Mouse (Mus musculus) liver, embryonic 12.5 days (tissue): ENCODE measurements around the gene Mst1r. TPM values are rescaled to one million over a fixed set of nuclear protein-coding genes. Genes with fewer than 3 reads are reported as not detected.

Experiments used
- ATAC-seq: fragments of 200-750 bp; cut with Nextera tagmentation; 2 replicates; pipeline ENCODE4 v1.8.0; 2017; ENCODE audit warnings: moderate number of reproducible peaks, mild to moderate bottlenecking, moderate library complexity
- H3K27ac ChIP-seq: fragments of 300-500 bp; sonication (generic); 2 replicates; pipeline ENCODE4 v1.5.1; 2016; ENCODE audit warnings: mild to moderate bottlenecking
- H3K27me3 ChIP-seq: fragments of 300-500 bp; sonication (generic); replicated peaks from 2 replicates; pipeline ENCODE4 v1.6.1; 2016; ENCODE audit warnings: mild to moderate bottlenecking, moderate library complexity
- H3K36me3 ChIP-seq: fragments of 300-500 bp; sonication (generic); 2 replicates; pipeline ENCODE4 v1.6.1; 2016; ENCODE audit warnings: mild to moderate bottlenecking, moderate library complexity
- H3K4me1 ChIP-seq: fragments of 300-500 bp; sonication (generic); 2 replicates; pipeline ENCODE4 v1.6.1; 2016
- H3K4me2 ChIP-seq: fragments of 300-500 bp; sonication (generic); 2 replicates; pipeline ENCODE4 v1.6.1; 2016; ENCODE audit warnings: mild to moderate bottlenecking, moderate library complexity
- H3K4me3 ChIP-seq: fragments of 300-500 bp; sonication (generic); 2 replicates; pipeline ENCODE4 v1.5.1; 2016; ENCODE audit warnings: mild to moderate bottlenecking, moderate library complexity
- H3K9ac ChIP-seq: fragments of 300-500 bp; sonication (generic); 2 replicates; pipeline ENCODE4 v1.6.1; 2016; ENCODE audit warnings: mild to moderate bottlenecking, moderate library complexity
- H3K9me3 ChIP-seq: fragments of 300-500 bp; sonication (generic); replicated peaks from 2 replicates; pipeline ENCODE4 v1.6.1; 2016; ENCODE audit warnings: mild to moderate bottlenecking, moderate library complexity
- WGBS: fragments of 180-500 bp; shearing (Covaris S2); methylation state at CpG from one replicate; pipeline ENCODE4 v1.1.7; 2016; ENCODE audit not compliant: insufficient replicate concordance; 5-methylcytosine and 5-hydroxymethylcytosine counted together
- polyA plus RNA-seq: library from polyadenylated mRNA; unstranded; fragments of >200 nt; fragmentation: Nextera tagmentation; extraction: Ambion mirVana; gene quantifications from 2 replicates; pipeline ENCODE4 v1.2.1, GENCODE M21; 2016

Gene Mst1r
- polyA plus RNA-seq, 1 experiment from 2014 or later = 0.92 TPM

- peak overlapping the region; percentile 40 for H3K4me3 ChIP-seq
- H3K9me3 ChIP-seq = no peaks in the 10 kb centered on the region
- WGBS = 2% methylated on average over 41 of the region's 41 CpGs
- peaks cover 96% of the 10 kb centered on the region for H3K27me3 ChIP-seq
- no peak for ATAC-seq
- H3K4me1 ChIP-seq = peaks cover 10% of the 10 kb centered on the region
- H3K36me3 ChIP-seq = no peaks in the 10 kb centered on the region
- H3K27ac ChIP-seq = no peak overlapping the region
- peak overlapping the region; percentile 48; the same call in 1 of the 2 replicates for H3K9ac ChIP-seq
- peak overlapping the region; percentile 68 for H3K4me2 ChIP-seq
Observed at GRCm38 (mm10) chr9:107935790-107936214, 29.1 kb downstream of the Mst1r start.

GRCm38 (mm10) chr9:107936215-107936822 lies 29.6 kb downstream of the Mst1r start:
- H3K27ac ChIP-seq = no peak overlapping the region
- peak overlapping the region; percentile 40 for H3K4me3 ChIP-seq
- H3K27me3 ChIP-seq = peaks cover 97% of the 10 kb centered on the region
- no peaks in the 10 kb centered on the region for H3K36me3 ChIP-seq
- H3K4me2 ChIP-seq = peak overlapping the region; percentile 68
- peak overlapping the region; percentile 48; the same call in 1 of the 2 replicates for H3K9ac ChIP-seq
- no peak for ATAC-seq
- H3K9me3 ChIP-seq = no peaks in the 10 kb centered on the region
- WGBS = 10% methylated on average over 29 of the region's 29 CpGs
- peaks cover 10% of the 10 kb centered on the region for H3K4me1 ChIP-seq

GRCm38 (mm10) chr9:107936831-107937230 lies 30.2 kb downstream of the Mst1r start:
- Histone ChIP-seq H3K4me1 (peaks cover 10% of the 10 kb centered on the region), H3K27me3 (peaks cover 93% of the 10 kb centered on the region), H3K4me3 (no peak overlapping the region), H3K36me3 (no peaks in the 10 kb centered on the region), H3K4me2 (peak overlapping the region; percentile 68), H3K9ac (no peak overlapping the region), H3K9me3 (no peaks in the 10 kb centered on the region), H3K27ac (no peak overlapping the region)
- ATAC-seq = no peak
- WGBS = 22% methylated on average over 3 of the region's 3 CpGs

- Histone ChIP-seq H3K4me1 (peaks cover 22% of the 10 kb centered on the region), H3K27ac (no peak overlapping the region), H3K27me3 (0 out of 2 replicates have a peak, but pooled peaks cover 21% of the 10 kb centered on the region), H3K4me2 (no peak overlapping the region), H3K4me3 (no peak overlapping the region), H3K36me3 (peaks cover 1% of the 10 kb centered on the region; the same call in 1 of the 2 replicates), H3K9ac (no peak overlapping the region), H3K9me3 (no peaks in the 10 kb centered on the region)
- ATAC-seq = no peak
- WGBS = 78% methylated on average over 31 of the region's 31 CpGs
Observed at GRCm38 (mm10) chr9:107947241-107948194, 40.8 kb downstream of the Mst1r start.

GRCm38 (mm10) chr9:107949184-107949921 lies 42.7 kb downstream of the Mst1r start:
- ATAC-seq = no peak
- H3K4me3 ChIP-seq = no peak overlapping the region
- WGBS = 71% methylated on average over 13 of the region's 13 CpGs

GRCm38 (mm10) chr9:107949922-107950235 lies 43.2 kb downstream of the Mst1r start, which contains the start of gene Traip:
Gene Traip (plus strand): TSS chr9:107950136.
- Histone ChIP-seq H3K9me3 (no peaks in the 10 kb centered on the region), H3K4me1 (peaks cover 28% of the 10 kb centered on the region), H3K9ac (peak within 1 kb of the TSS; percentile 78), H3K27ac (peak within 1 kb of the TSS; percentile 77), H3K4me3 (peak within 1 kb of the TSS; percentile 84), H3K36me3 (peaks cover 15% of the 10 kb centered on the region), H3K27me3 (0 out of 2 replicates have a peak, but pooled peaks cover 21% of the 10 kb centered on the region), H3K4me2 (peak within 1 kb of the TSS; percentile 84)
- ATAC-seq = no peak
- WGBS = 81% methylated on average over 10 of the region's 10 CpGs

More at GRCm38 (mm10) chr9:107949184-107949921, 42.7 kb downstream of the Mst1r start:
- Histone ChIP-seq H3K4me2 (no peak overlapping the region), H3K27me3 (0 out of 2 replicates have a peak, but pooled peaks cover 21% of the 10 kb centered on the region), H3K36me3 (peaks cover 10% of the 10 kb centered on the region), H3K4me1 (peaks cover 28% of the 10 kb centered on the region), H3K9ac (no peak overlapping the region), H3K9me3 (no peaks in the 10 kb centered on the region), H3K27ac (no peak overlapping the region)

- H3K4me2 ChIP-seq = peak overlapping the region; percentile 84
- WGBS = 12% methylated on average over 45 of the region's 45 CpGs
- 0 out of 2 replicates have a peak, but pooled peaks cover 21% of the 10 kb centered on the region for H3K27me3 ChIP-seq
- H3K4me3 ChIP-seq = peak overlapping the region; percentile 84
- peak overlapping the region; percentile 77 for H3K27ac ChIP-seq
- peaks cover 18% of the 10 kb centered on the region for H3K36me3 ChIP-seq
- no peaks in the 10 kb centered on the region for H3K9me3 ChIP-seq
- ATAC-seq = peak; percentile 87
- peak overlapping the region; percentile 78 for H3K9ac ChIP-seq
- peaks cover 28% of the 10 kb centered on the region for H3K4me1 ChIP-seq
Observed at GRCm38 (mm10) chr9:107950460-107951355, 44.0 kb downstream of the Mst1r start.

GRCm38 (mm10) chr9:107955613-107956289 lies 49.1 kb downstream of the Mst1r start:
- H3K9me3 ChIP-seq = no peaks in the 10 kb centered on the region
- WGBS = 82% methylated on average over 6 of the region's 6 CpGs
- ATAC-seq = no peak
- no peaks in the 10 kb centered on the region for H3K27me3 ChIP-seq
- peaks cover 20% of the 10 kb centered on the region for H3K4me1 ChIP-seq
- H3K36me3 ChIP-seq = peaks cover 68% of the 10 kb centered on the region
- H3K4me2 ChIP-seq = no peak overlapping the region
- H3K9ac ChIP-seq = no peak overlapping the region
- no peak overlapping the region for H3K27ac ChIP-seq
- no peak overlapping the region for H3K4me3 ChIP-seq

- H3K9ac ChIP-seq = no peak overlapping the region
- peaks cover 82% of the 10 kb centered on the region for H3K36me3 ChIP-seq
- no peaks in the 10 kb centered on the region for H3K27me3 ChIP-seq
- peaks cover 10% of the 10 kb centered on the region for H3K4me1 ChIP-seq
- H3K27ac ChIP-seq = no peak overlapping the region
- H3K4me2 ChIP-seq = no peak overlapping the region
- no peak for ATAC-seq
- H3K4me3 ChIP-seq = no peak overlapping the region
- 62% methylated on average over 6 of the region's 6 CpGs for WGBS
- no peaks in the 10 kb centered on the region for H3K9me3 ChIP-seq
Observed at GRCm38 (mm10) chr9:107957141-107957540, 50.5 kb downstream of the Mst1r start.

- ATAC-seq = no peak
- no peaks in the 10 kb centered on the region for H3K9me3 ChIP-seq
- no peaks in the 10 kb centered on the region for H3K27me3 ChIP-seq
- peaks cover 12% of the 10 kb centered on the region for H3K4me1 ChIP-seq
- no peak overlapping the region for H3K27ac ChIP-seq
- no peak overlapping the region for H3K4me2 ChIP-seq
- H3K36me3 ChIP-seq = peaks cover 93% of the 10 kb centered on the region
- no peak overlapping the region for H3K9ac ChIP-seq
- no peak overlapping the region for H3K4me3 ChIP-seq
- WGBS = 72% methylated on average over 6 of the region's 6 CpGs
Observed at GRCm38 (mm10) chr9:107959896-107960295, 53.2 kb downstream of the Mst1r start.
